Mouse (Mus musculus): ENCODE data around the gene Atg16l1.
"Not testable (repeated sequence)": the region's sequence is repeated elsewhere in the genome, so short reads cannot be mapped to it uniquely, and the experiment has no call there.

Gene Atg16l1

DNA sequence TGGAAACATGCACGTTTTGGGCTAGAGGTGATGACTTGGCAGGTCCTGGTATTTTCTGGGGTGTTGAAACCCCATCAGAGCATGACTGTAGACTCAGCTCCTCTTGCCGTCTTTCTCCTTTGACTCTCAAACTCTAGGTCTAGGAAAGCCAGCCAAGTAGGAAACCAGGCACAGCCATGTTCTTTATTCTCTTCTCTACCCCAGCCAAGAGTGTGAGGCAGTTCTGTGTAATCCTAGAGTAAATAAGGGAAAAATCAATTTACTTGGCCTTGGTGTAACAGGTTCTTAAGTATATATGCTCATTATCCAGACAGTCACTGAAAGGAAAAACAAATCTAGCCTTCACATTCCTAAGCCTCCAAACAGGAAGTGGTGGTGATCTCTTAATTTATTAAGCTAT is 17.7 kb downstream of the Atg16l1 start:
- no peak for DNase-seq (ENCODE audit: low spot score in 2 of 2)

DNA sequence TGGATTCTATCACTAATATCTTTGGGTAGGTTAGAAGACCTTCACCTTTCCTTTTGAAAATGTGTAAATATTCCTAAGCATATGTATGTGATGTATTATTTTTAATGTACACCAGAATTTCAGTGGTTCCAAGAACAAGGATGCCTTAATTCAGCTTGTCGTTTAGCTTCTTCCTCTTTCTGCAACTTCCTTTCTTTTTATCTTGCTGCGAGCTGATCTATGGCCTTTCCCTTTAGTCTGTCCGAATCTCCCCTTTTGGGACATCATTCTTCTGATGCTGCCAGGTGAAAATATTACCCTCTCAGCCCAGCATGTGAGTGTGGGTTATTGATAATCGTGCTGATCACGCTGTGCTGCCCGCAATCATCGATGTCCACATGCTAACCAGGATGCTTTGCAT is 19.2 kb downstream of the Atg16l1 start:
- DNase-seq (ENCODE audit: low spot score in 2 of 2), result no peak

DNA sequence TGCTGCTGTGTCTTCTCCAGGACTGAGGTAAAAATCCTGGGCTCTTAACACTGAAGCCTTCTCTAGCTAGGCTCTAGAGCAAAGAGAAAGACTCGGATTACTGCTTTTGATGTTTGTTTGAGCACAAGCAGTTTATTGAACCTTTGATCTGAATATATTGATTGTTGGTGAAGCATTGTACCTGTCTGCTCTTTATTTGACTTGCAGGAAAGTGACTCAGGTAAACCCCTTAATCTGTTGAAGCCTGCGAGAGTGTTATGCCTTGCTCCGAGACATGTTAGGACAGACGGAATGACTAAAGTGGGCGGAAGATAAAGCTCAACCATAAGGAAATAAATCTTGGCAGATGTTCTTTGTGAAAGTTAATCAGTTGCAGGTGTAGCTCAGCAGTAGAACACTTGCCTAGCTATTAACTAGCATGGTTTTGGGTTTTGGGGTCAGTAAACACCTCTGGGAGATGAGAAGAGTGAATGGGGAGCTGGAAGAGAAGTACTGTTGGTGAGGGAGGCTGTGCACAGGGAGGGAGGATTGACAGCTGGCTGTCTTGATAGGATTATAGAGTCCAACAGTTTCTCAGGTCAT is 23.6 kb downstream of the Atg16l1 start:
- DNase-seq (ENCODE audit: low spot score in 2 of 2), result no peak

DNA sequence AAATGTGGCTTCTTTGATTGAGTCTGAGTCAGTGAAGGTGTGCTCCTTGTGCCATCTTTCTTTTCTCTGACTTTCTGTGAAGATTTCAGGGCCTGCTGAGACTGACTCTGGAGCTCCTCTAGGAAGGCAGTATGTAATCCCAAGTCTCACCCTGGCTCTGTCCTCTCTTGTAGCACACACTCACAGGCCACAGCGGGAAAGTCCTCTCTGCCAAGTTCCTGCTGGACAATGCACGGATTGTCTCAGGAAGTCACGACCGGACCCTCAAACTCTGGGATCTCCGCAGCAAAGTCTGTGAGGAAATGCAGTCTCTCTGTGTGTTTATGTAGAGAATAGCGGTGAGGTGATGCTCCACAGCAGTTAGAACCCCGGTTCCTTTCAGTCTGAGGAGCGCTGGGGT is 30.0 kb downstream of the Atg16l1 start:
- no peak for DNase-seq (ENCODE audit: low spot score in 2 of 2)

DNA sequence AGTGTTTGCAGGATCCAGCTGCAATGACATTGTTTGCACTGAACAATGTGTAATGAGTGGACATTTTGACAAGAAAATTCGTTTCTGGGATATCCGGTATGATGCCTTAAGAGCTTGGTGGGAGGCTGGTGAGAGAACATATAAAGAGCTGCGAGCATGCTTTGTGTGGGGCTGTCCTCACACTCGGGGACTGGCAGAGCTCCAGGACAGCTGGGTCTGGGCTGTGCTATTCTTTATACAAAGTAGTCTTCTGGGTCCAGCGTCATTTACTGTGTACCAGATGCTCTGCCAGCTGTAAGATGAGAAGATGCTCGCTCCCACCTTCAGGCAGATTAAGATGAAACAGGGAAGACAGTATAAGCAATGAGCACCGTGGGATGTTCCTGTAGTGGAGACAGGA is 30.6 kb downstream of the Atg16l1 start:
- DNase-seq (ENCODE audit: low spot score in 2 of 2), result no peak

DNA sequence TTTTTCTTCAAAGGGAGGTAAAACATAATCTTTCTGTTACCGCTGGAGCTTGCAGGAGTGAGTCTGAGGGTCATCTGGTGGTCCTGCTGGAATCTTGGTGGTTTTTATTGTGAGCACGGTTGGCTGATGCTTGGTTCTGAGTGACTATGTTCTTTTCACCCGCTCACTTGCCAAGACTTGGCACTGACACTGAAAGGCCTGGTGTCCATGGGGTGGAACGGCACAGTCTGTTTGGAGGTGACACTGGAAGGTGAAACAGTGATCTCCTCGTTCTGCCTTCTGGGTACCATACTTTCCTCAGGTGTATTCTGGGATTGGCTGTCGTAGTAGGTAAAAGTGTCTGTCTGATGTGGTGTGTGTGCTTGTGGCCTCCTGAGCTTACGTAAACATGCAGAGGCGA is 34.0 kb downstream of the Atg16l1 start:
- no peak for DNase-seq (ENCODE audit: low spot score in 2 of 2)

DNA sequence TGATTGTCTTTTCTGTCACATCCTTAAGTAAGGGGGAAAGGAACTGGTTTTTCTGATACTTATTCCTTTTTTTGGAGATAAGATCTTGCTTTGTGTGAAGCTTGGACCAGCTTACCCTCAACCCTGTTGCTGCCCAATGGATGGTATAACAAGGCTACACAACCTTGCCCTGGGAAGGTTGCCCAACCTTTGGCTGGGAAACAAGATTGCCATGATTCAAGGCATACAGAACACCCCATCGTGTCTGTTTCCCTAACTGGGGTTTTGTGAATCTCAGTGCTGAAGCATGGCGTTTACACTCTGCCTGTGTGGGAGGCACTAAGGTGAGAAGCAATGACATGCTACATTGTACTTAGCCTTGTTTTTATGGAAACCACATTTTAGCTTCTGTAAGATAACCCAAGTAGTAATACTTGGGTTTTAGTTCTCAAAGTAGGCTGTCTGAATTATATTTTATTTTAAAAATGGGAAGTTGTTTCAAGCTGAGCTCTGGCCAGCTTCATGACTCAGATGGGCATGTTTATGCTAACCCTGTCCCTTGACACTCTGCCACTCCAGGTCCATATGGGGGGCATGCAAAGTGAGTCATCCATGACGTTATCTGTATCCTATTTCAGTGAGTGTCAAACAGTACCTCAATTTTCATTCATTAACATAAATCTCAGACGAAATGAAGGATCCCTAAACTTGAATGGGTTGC is 36.9 kb downstream of the Atg16l1 start:
- DNase-seq (ENCODE audit: low spot score in 2 of 2), result no peak

DNA sequence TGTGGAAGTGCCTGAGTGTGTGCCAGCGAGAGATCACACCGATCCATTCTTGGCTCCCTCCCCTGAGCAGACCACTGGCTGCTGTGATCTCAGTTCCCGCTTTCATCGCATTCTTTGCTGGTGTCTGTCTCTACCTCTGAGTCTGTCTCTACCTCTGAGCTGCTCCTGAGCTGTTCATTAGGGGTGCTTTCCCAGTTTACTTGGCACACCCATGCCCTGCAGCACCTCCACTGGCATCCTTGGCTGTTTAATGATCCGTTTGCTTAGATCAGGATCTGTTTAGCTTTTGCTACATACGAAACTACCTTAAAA is 37.4 kb downstream of the Atg16l1 start:
- DNase-seq (ENCODE audit: low spot score in 2 of 2), result no peak

DNA sequence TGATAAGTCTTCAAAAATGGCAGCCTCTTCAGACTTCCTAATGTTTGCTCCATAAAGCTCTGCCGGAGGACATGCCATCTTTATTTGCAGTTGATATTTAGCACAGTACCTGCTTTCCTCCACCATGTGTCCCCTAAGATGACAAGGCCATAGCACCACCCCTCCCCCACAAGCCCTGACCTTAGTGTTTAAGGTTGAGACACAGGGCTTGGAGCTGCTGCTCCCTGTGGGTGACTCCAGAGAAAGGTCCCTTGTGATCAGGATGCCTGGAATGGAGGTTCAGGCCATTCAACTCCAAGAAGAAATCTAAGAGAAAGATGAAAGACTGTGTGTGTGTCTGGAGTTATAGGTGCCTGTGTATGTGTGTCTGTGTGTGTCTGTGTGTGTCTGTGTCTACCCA is 42.0 kb downstream of the Atg16l1 start:
- DNase-seq (ENCODE audit: low spot score in 2 of 2), result no peak

DNA sequence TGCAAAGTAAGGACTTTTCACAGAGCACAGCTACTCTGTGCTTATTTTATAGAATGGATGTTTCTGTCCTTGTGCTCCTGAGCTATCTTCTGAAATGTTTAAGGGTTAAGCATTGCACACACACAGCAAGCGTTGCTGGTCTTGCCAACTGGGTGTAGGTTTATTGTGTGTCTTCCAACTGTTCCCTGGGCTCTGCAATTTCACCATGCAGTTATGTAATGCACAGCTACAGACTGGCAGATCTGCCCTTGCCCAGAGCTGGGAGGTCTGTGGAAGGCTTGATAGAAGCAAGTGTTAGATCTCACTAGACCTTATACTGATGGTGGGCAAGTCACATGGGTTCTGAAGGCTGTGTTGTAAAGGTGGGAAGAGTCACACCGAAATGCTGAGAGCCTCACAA is 42.6 kb downstream of the Atg16l1 start:
- no peak for DNase-seq (ENCODE audit: low spot score in 2 of 2)

DNA sequence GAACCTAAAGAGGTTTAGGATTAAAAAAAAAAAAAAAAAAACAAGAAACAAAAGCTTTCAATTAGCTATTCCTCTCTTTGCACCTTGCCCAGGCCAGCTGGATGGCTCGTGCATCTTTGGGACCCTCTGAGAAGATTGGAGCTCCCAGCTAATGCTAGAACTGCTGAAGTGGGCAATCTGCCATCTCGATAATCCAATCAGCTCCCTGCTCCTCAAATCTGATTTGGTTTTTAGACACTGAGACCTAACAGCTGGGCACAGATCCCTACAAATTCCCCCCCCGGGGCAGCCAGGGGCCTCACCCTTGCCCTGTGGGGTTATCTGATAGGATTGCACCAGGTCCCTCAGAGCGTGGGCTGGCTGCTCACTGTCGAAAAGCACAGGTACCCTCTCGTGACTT is 47.9 kb downstream of the Atg16l1 start, which contains the start of gene Sag:
Sag (plus strand) TSS at position 105 of the 400 bp plus-strand sequence.
- DNase-seq (ENCODE audit: low spot score in 2 of 2), result no peak

DNA sequence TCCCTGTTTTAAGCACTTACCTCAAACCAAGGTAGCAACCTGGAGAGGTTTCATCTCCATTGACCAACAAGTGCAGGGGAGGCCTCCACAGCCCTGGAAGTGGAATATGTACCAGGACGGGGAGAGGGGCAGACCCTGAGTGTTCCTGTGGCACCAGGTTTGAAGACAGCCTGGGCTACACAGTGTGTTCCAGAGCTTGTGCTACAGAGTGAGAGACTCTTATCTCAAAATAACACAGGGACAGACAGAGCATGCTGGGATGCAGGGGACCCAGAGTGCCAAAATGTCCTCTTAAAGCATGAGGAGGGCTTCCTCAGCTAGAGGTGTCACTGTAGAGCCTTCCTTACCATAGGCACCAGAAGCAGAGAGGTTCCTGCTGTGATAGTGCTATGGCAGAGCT is 52.1 kb downstream of the Atg16l1 start:
- DNase-seq (ENCODE audit: low spot score in 2 of 2), result no peak

DNA sequence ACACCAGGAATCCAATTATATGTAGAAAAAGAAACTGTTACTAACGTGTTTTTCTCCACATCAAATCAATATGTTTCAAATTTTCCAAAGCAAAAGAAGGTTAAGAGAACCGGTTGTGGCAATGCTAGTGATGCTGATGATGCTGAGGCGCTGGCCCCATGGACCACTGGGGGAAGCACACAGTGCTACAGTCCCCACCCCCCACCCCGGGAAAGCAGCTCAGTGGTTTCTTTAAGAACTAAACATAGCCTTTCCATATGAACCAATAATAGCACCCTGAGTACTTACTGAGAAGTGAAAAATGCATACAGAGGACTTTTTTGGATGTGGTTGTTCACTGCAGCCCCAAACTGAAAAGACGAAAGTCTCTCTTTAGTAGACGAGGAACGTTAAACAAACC is 55.7 kb downstream of the Atg16l1 start:
- DNase-seq (ENCODE audit: low spot score in 2 of 2), result no peak

DNA sequence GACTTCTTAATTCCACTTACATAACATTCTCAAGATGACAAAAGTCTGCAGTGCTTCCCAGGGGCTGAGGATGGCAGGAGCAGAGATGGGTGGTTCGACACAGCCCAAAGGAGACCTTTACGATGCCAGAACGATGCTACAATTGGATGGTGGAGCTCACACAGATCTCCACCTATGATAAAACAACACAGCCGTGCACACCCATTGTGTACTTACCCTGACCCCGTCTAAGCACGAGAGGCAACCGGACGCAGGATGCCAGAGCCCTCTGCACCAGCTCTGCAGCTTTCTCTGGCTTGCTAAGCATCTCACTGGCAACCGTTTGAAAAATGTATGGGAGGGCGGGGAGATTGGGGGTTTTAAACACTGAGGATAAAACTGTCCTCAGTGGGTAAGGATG is 56.4 kb downstream of the Atg16l1 start:
- DNase-seq (ENCODE audit: low spot score in 2 of 2), result no peak

DNA sequence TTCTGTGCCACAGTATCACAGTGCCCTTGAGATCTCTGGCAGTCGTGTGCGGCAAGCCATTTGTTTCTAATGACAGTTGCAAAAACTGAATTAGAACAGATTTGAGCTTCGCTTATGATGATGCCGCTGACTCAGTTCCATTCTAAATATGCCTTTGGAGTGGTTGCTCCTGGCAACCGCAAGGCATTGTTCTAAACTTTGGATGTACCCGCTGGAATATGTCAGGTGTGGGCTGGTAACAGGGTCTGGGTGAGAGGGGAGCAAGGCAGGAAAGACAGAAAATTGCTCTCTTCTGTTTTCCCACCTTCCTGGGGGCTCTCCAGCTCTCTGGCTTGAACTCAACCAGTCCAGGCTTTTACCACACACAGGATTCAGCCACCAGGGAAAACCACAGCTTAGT is 57.5 kb downstream of the Atg16l1 start:
- no peak for DNase-seq (ENCODE audit: low spot score in 2 of 2)

DNA sequence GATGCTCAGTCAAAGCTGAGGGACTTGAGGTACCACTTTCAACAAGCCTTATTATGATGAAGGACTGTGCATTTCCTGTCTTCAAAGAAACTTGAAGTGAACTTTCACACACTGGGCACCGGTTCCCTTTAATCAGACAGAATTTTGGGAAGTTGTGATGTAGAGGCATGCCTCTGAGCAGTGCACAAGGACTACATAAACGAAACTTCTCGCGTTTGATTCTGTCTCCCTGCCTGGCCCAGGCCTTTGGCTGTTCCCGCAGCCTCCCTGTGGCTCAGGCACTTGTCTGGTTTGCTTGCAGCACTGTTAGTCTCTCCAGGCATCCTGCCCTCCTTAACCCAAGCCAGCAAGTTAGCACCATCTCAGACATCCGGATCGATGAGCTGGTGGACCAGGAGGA is 58.0 kb downstream of the Atg16l1 start:
- DNase-seq (ENCODE audit: low spot score in 2 of 2), result peak in 1 of 2 experiments; percentile 26

DNA sequence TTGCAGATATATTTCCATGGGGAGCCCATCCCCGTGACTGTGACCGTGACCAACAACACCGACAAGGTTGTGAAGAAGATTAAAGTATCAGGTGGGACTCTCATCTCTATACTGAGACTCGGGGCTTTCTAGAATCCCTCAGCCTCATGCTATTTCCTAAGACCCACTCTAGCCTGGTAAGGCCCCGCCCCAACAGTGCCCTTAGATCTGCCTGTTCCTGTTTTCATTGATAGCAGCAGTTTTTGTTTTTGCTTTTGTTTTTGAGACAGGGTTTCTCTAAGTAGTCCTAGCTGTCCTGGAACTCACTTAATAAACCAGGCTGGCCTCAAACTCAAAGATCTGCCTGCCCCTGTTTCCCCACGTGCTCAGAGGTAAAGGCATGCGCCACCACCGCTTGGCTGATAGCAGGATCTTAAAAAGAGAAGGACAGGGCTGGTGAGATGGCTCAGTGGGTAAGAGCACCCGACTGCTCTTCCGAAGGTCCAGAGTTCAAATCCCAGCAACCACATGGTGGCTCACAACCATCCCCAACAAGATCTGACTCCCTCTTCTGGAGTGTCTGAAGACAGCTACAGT is 68.8 kb downstream of the Atg16l1 start:
- no peak for DNase-seq (ENCODE audit: low spot score in 2 of 2)

DNA sequence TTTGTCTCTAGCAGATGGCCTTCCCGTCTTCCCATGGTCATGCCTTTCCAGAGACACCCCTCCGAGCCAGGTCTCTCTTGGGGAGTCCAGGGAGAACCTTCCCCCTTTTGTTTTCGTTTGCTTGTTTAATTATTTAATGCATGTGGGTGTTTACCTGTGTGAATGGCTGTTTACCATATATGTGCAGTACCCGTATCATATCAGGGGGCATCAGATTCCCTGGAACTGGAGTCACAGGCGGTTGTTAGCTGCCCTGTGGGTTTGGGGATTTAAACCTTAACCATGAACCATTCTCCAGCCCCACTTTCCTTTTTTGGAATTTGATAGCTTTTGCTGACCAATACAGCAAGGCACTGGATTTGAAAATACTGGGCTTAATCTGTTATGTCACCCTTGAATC is 69.6 kb downstream of the Atg16l1 start:
- no peak for DNase-seq (ENCODE audit: low spot score in 2 of 2)

DNA sequence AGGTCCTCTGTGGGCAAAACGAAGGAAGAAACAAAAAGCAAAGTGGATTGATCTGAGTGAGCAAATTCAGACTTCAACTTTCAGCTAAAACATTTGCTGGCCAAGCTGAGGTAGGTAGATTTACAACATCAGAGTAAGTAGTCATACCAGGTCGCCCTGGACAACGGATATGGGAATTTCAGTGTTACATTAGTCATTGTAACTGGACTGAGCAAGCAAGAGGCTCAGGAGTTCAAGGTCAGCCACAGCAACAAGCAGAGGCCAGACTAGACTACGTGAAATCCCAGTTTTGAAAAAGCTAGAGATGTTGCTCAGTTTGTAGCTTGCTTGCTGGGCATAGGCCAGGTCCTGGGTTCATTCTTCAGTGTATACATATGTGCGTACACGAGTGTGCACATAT is 70.3 kb downstream of the Atg16l1 start:
- no peak for DNase-seq (ENCODE audit: low spot score in 2 of 2)

DNA sequence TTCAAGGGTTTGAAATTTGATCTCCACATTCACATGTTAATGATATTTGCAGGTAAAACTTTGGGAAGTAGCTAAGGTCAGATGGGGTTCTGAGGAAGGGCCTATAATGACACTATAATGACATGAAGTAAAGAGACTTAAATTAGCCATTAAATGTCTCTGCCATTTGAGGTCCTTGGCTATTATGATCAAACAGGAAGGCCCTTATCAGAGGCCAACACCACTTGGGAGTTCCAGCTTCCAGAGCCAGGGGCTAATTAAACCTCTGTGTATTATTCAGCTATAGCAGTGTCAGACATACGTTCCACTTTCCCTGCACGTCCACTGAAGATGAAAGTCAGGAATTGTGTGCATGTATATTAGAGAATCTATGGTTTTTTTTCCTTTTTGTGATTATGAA is 70.8 kb downstream of the Atg16l1 start:
- DNase-seq (ENCODE audit: low spot score in 2 of 2), result no peak

DNA sequence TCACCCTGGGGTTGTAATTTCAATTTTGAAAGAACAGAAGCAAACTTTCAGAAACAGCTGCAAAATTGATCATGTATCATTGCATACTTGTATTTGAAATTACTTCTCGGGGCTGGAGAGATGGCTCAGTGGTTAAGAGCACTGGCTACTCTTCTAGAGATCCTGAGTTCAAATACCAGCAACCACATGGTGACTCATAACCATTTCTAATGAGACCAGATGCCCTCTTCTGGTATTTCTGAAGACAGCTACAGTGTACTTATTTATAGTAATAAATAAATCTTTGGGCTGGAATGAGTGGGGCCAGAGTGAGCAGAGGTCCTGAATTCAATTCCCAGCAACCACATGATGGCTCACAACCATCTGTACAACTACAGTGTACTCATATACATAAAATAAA is 71.8 kb downstream of the Atg16l1 start:
- not testable (repeated sequence) for DNase-seq (ENCODE audit: low spot score in 2 of 2)

DNA sequence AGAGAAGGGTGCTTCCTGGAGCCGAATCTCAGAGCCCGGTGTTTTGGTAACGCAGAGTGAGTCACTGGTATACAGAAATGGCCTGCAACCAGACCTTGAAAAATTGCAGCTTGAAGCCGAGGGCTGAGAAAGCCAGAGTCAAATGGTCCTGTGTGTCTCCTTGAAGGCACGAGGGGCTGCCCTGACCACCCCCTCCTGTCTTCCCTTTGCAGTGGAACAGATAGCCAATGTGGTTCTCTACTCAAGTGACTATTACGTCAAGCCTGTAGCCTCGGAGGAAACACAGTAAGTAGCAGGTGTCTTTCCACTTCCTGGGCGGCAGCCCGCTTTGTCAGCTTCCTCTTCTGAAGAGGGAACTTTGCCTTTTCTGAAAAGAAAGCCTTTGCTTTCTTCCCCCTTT is 72.5 kb downstream of the Atg16l1 start:
- DNase-seq (ENCODE audit: low spot score in 2 of 2), result peak; percentile 93

DNA sequence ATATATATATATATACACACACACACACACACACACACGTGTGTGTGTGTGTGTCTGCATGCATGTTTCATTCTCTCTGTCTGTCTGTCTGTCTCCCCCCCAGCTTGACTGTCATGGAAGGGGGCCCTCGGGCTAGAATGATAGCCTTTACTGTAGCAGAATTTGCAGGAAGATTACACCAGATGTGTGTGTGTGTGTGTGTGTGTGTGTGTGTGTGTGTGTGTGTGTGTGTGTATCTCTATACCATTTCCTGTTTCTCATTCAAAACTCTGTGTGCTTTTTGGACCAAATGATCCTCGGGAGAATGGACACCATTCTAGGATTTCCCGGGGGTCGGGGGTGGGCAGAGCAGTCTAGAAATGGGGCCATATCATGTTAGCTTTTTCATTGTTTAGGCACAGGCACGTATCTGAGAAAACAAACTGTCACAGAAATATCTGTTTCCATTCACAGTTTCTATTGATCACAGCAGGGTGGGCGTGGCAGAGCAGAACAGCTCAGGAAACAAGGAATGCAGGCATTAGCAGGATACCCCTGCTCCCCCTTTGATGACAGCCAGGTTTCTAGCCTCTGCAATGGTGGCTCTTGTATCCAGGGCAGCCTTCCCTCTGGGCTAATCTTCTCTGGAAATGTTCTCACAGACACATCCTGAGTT is 73.4 kb downstream of the Atg16l1 start:
- no peak for DNase-seq (ENCODE audit: low spot score in 2 of 2)

All from spleen, postnatal 36 days (tissue).